Mouse (Mus musculus) lung, embryonic 16.5 days (tissue): ENCODE measurements around the gene Bdp1. TPM values are rescaled to one million over a fixed set of nuclear protein-coding genes. Genes with fewer than 3 reads are reported as not detected.

ENCODE experiments used
- polyA plus RNA-seq: library from polyadenylated mRNA; unstranded; fragments of >200 nt; fragmentation: Nextera tagmentation; extraction: Ambion mirVana; gene quantifications from 2 replicates; pipeline ENCODE4 v1.2.1, GENCODE M21; 2015

The Bdp1 gene
- polyA plus RNA-seq, 1 experiment from 2014 or later: 22.5 TPM

Other genes with a start within 250 kb of the Bdp1 start
- gene Cartpt, start 203.0 kb downstream of the Bdp1 start, polyA plus RNA-seq: 1.1 and 1.4 TPM in 2 replicates
- 43.9 and 44.3 TPM in 2 replicates for gene Mccc2, start 88.4 kb downstream of the Bdp1 start, polyA plus RNA-seq
- gene Serf1, start 3.9 kb upstream of the Bdp1 start, polyA plus RNA-seq: 108 and 131 TPM in 2 replicates
- gene Smn1, start 20.8 kb upstream of the Bdp1 start, polyA plus RNA-seq: 37.7 and 43.5 TPM in 2 replicates
- 0.52 and 0.54 TPM in 2 replicates for gene Naip2, start 98.0 kb upstream of the Bdp1 start, polyA plus RNA-seq
- gene Naip5, start 142.3 kb upstream of the Bdp1 start, polyA plus RNA-seq: 0.31 and 0.43 TPM in 2 replicates
- 0.26 and 0.43 TPM in 2 replicates for gene Naip6, start 213.6 kb upstream of the Bdp1 start, polyA plus RNA-seq